Mouse (Mus musculus): ENCODE measurements around the gene Gm10840. TPM values are rescaled to one million over a fixed set of nuclear protein-coding genes. Genes with fewer than 3 reads are reported as not detected.
A peak's percentile ranks its signal among the peaks of the same experiment; 100 is the strongest.

Gene Gm10840
- polyA plus RNA-seq, 1 experiment = not detected

DNA sequence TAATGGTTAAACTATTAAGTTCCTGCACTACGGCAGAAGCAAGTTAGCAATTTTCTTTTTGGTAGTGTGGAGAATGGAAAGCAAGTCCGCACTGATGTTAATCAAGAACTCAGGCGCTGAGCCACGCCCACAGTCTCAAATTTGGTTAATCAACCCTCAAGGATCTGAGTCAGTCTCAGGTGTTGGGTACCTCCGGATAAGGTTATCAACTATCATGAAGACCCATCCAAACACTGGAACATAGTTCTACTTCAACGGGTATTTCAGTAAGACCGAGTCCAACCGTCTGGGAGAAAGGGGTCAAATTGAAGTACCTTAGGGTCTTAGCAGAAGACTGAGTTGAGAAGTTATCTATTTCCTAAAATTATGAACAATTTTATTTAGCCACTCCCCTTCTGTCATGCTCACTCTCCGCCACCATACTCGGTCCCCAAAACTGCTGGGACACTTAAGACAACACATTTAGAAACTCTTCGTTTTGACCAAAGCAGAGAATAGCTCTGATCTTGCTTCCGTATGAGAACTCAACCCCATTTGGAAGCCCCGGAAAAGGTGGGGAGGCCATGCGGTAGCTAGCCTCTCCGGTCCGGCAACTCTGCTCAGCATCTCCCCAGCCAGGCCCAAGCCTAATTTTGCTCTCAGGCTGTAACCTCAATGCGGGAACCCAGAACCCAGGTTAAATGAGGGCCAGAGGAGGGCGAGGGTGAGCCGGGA lies 32.2 kb downstream of the Gm10840 start:
- H3K27me3 ChIP-seq (ENCODE audit: control insufficient read depth, insufficient read depth, low read length, poor library complexity, severe bottlenecking) = no peaks in the 10 kb centered on the region
- H3K27ac ChIP-seq (ENCODE audit: insufficient read depth, low read length) = 0 out of 2 replicates have a peak overlapping the region, but pooled peaks have one; percentile 28

DNA sequence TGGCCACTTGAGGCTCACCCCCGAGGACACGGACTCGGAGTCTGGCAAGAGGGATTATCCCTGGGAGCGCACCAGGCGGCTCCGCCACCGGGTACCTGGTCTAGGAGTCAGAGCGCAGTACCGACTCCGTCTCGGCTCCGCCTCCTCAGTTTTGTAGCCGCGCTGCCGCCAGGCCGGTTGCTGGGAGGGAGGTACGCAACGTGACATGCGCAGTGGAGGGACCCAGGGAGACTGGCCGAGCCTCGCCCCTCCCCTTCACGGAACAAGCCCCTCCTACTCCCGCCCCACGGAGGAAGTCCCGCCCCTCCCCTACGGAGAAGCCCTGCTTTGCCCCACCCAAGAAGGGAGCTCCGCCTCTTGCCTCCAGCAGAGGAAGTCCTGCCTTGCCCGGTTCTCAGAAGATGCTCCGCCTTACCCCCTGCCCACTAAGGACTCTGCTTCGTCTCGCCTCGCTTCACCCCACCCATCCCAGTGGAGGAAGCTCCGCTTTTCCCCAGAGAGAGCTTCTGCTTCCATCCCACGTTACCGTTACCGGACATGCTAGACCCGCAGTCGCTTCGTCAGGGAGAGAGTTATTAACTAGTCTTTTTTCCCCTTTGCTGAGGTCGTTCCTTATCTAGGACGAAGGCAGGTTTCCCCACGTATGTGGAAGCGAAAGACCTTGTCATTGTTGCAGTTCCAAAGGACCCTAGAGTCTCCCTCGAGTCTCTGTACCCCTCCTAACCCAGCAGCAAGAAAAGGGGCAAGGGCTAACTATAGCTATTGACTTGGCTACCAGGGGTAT lies 32.9 kb downstream of the Gm10840 start:
- no peaks in the 10 kb centered on the region for H3K9me3 ChIP-seq (replicated peaks; ENCODE audit: control insufficient read depth, insufficient read depth, low read length, poor library complexity, severe bottlenecking)
- no peaks in the 10 kb centered on the region for H3K27me3 ChIP-seq (ENCODE audit: control insufficient read depth, insufficient read depth, low read length, poor library complexity, severe bottlenecking)
- TF ChIP-seq EP300 (IDR thresholded peaks at IDR 0.05; ENCODE audit: insufficient read depth, low read depth, low read length) = no peak
- TF ChIP-seq CTCF (IDR thresholded peaks at IDR 0.05; ENCODE audit: low read depth, low read length) = no peak
- TF ChIP-seq POLR2A (IDR thresholded peaks at IDR 0.05; ENCODE audit: insufficient read depth, low read length) = peak; percentile 73
- H3K4me3 ChIP-seq (ENCODE audit: low read depth, low read length) = peak overlapping the region; percentile 95
- 0 out of 2 replicates have a peak, but pooled peaks cover 5% of the 10 kb centered on the region for H3K36me3 ChIP-seq (ENCODE audit: control insufficient read depth, insufficient read depth, low read length, poor library complexity, severe bottlenecking)
- H3K27ac ChIP-seq (ENCODE audit: insufficient read depth, low read length) = peak overlapping the region; percentile 47
- no peaks in the 10 kb centered on the region for H3K4me1 ChIP-seq (ENCODE audit: control insufficient read depth, insufficient read depth, low read length)
- peak overlapping the region; percentile 86 for H3K9ac ChIP-seq (ENCODE audit: low read depth, poor library complexity, severe bottlenecking)

More for the DNA sequence above, 32.2 kb downstream of the Gm10840 start:
- H3K36me3 ChIP-seq (ENCODE audit: control insufficient read depth, insufficient read depth, low read length, poor library complexity, severe bottlenecking) = no peaks in the 10 kb centered on the region
- no peaks in the 10 kb centered on the region for H3K9me3 ChIP-seq (replicated peaks; ENCODE audit: control insufficient read depth, insufficient read depth, low read length, poor library complexity, severe bottlenecking)
- peak overlapping the region; percentile 86 for H3K9ac ChIP-seq (ENCODE audit: low read depth, poor library complexity, severe bottlenecking)
- no peaks in the 10 kb centered on the region for H3K4me1 ChIP-seq (ENCODE audit: control insufficient read depth, insufficient read depth, low read length)
- H3K4me3 ChIP-seq (ENCODE audit: low read depth, low read length) = peak overlapping the region; percentile 95
- TF ChIP-seq EP300 (IDR thresholded peaks at IDR 0.05; ENCODE audit: insufficient read depth, low read depth, low read length) (no peak), POLR2A (IDR thresholded peaks at IDR 0.05; ENCODE audit: insufficient read depth, low read length) (no peak)

GRCm38 (mm10) chr11:106194155-106194541 lies 33.5 kb downstream of the Gm10840 start:
- H3K4me3 ChIP-seq (ENCODE audit: low read depth, low read length) = peak overlapping the region; percentile 93
- no peaks in the 10 kb centered on the region for H3K27me3 ChIP-seq (ENCODE audit: control insufficient read depth, insufficient read depth, low read length, poor library complexity, severe bottlenecking)
- H3K27ac ChIP-seq (ENCODE audit: insufficient read depth, low read length) = peak overlapping the region; percentile 47
- H3K9me3 ChIP-seq (replicated peaks; ENCODE audit: control insufficient read depth, insufficient read depth, low read length, poor library complexity, severe bottlenecking) = no peaks in the 10 kb centered on the region
- H3K9ac ChIP-seq (ENCODE audit: low read depth, poor library complexity, severe bottlenecking) = peak overlapping the region; percentile 67
- H3K36me3 ChIP-seq (ENCODE audit: control insufficient read depth, insufficient read depth, low read length, poor library complexity, severe bottlenecking) = 0 out of 2 replicates have a peak, but pooled peaks cover 6% of the 10 kb centered on the region
- TF ChIP-seq EP300 (IDR thresholded peaks at IDR 0.05; ENCODE audit: insufficient read depth, low read depth, low read length) (no peak), CTCF (IDR thresholded peaks at IDR 0.05; ENCODE audit: low read depth, low read length) (no peak), POLR2A (IDR thresholded peaks at IDR 0.05; ENCODE audit: insufficient read depth, low read length) (no peak)
- no peaks in the 10 kb centered on the region for H3K4me1 ChIP-seq (ENCODE audit: control insufficient read depth, insufficient read depth, low read length)

- H3K4me1 ChIP-seq (ENCODE audit: control insufficient read depth, insufficient read depth, low read length) = no peaks in the 10 kb centered on the region
- H3K36me3 ChIP-seq (ENCODE audit: control insufficient read depth, insufficient read depth, low read length, poor library complexity, severe bottlenecking) = peaks cover 6% of the 10 kb centered on the region; the same call in 1 of the 2 replicates
- no peak overlapping the region for H3K27ac ChIP-seq (ENCODE audit: insufficient read depth, low read length)
- no peak overlapping the region; the same call in 1 of the 2 replicates for H3K9ac ChIP-seq (ENCODE audit: low read depth, poor library complexity, severe bottlenecking)
- no peaks in the 10 kb centered on the region for H3K27me3 ChIP-seq (ENCODE audit: control insufficient read depth, insufficient read depth, low read length, poor library complexity, severe bottlenecking)
- no peaks in the 10 kb centered on the region for H3K9me3 ChIP-seq (replicated peaks; ENCODE audit: control insufficient read depth, insufficient read depth, low read length, poor library complexity, severe bottlenecking)
- TF ChIP-seq CTCF (IDR thresholded peaks at IDR 0.05; ENCODE audit: low read depth, low read length) = no peak
- no peak for TF ChIP-seq EP300 (IDR thresholded peaks at IDR 0.05; ENCODE audit: insufficient read depth, low read depth, low read length)
- TF ChIP-seq POLR2A (IDR thresholded peaks at IDR 0.05; ENCODE audit: insufficient read depth, low read length) = no peak
- H3K4me3 ChIP-seq (ENCODE audit: low read depth, low read length) = no peak overlapping the region
Observed at GRCm38 (mm10) chr11:106194891-106195290, 34.2 kb downstream of the Gm10840 start.

- H3K36me3 ChIP-seq (ENCODE audit: control insufficient read depth, insufficient read depth, low read length, poor library complexity, severe bottlenecking) = peaks cover 6% of the 10 kb centered on the region; the same call in 1 of the 2 replicates
- TF ChIP-seq POLR2A (IDR thresholded peaks at IDR 0.05; ENCODE audit: insufficient read depth, low read length) (no peak), CTCF (IDR thresholded peaks at IDR 0.05; ENCODE audit: low read depth, low read length) (no peak), EP300 (IDR thresholded peaks at IDR 0.05; ENCODE audit: insufficient read depth, low read depth, low read length) (no peak)
- H3K27me3 ChIP-seq (ENCODE audit: control insufficient read depth, insufficient read depth, low read length, poor library complexity, severe bottlenecking) = no peaks in the 10 kb centered on the region
- no peak overlapping the region for H3K9ac ChIP-seq (ENCODE audit: low read depth, poor library complexity, severe bottlenecking)
- no peaks in the 10 kb centered on the region for H3K4me1 ChIP-seq (ENCODE audit: control insufficient read depth, insufficient read depth, low read length)
- no peak overlapping the region for H3K4me3 ChIP-seq (ENCODE audit: low read depth, low read length)
- H3K9me3 ChIP-seq (replicated peaks; ENCODE audit: control insufficient read depth, insufficient read depth, low read length, poor library complexity, severe bottlenecking) = no peaks in the 10 kb centered on the region
- H3K27ac ChIP-seq (ENCODE audit: insufficient read depth, low read length) = no peak overlapping the region
Observed at GRCm38 (mm10) chr11:106195341-106195740, 34.7 kb downstream of the Gm10840 start.

All from ES-Bruce4 (cell line).